Mouse (Mus musculus) kidney, postnatal 36 days (tissue): ENCODE results near the gene Mif4gd.

Experiments used
- DNase-seq, 2 experiments: peaks; one replicate each; pipeline ENCODE4 v3.0.0; 2021 to 2022; ENCODE audit warnings: mixed read lengths in 2 of 2

Gene Mif4gd

DNA sequence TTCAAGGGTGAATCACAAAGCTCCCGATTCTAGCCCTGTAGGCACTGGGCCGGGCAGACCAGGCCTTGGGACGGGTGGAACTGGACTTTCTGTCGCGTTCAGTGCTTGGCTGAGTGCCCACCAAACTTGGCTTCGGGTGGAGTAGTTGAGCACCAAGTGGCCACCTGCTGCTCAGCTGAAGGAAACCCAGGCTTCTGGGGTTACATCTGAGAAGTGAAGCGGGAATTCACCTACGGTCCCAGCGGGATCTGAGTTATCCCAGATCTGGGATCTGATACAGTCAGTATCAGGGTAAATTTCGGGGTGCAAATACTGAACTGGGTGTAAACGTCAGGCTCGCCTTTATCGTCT, 735 bp downstream of the Mif4gd start:
- DNase-seq, result peak; percentile 91 to 96

- DNase-seq, result no peak
These were observed 1.6 kb downstream of the Mif4gd start for GRCm38 (mm10) chr11:115611173-115611572.

DNA sequence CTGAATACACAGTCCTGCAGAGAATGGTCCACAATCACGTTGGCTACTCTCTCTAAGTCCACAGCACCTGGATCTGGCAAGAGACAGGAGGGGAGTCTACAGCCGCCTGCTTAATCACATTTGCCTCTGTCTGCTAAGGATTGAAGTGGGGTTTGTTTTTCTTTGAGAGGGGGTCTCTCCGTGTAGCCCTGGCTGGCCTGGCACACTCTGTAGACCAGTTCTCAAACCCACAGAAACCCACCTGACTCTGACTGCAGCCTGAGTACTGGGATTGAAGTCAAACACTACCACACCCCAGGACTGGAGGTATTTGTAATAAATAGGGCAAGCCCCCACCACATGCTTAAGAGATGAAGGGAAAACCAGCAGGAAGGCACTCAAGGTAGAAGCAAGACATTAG, 3.2 kb downstream of the Mif4gd start:
- no peak for DNase-seq

GRCm38 (mm10) chr11:115608421-115609399, 4.1 kb downstream of the Mif4gd start:
- DNase-seq, result no peak

DNA sequence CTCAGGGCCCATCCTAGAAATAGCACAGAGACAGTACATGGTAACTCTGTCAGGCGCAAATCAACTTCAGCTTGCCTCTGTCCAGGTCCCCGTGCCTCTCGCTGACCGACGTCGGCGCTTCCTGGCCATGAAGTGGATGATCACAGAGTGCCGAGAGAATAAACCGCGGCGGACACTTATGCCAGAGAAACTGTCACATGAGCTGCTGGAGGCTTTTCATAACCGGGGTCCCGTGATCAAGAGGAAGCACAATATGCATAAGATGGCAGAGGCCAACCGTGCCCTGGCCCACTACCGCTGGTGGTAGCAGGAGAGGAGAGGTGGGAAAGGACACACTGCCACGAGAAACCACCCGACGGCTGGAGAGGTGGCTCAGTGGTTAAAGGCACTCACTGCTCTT, 6.0 kb downstream of the Mif4gd start:
- DNase-seq, result no peak

GRCm38 (mm10) chr11:115604304-115604696, 8.5 kb downstream of the Mif4gd start:
- DNase-seq, result peak in 1 of 2 experiments; percentile 60

- peak; percentile 94 to 97 for DNase-seq
These were observed 9.1 kb downstream of the Mif4gd start, which contains the start of the genes Mrps7 and Gga3 for GRCm38 (mm10) chr11:115603476-115604303. Mrps7 (plus strand) TSS chr11:115603925. Gga3 (minus strand) TSS chr11:115604051.

DNA sequence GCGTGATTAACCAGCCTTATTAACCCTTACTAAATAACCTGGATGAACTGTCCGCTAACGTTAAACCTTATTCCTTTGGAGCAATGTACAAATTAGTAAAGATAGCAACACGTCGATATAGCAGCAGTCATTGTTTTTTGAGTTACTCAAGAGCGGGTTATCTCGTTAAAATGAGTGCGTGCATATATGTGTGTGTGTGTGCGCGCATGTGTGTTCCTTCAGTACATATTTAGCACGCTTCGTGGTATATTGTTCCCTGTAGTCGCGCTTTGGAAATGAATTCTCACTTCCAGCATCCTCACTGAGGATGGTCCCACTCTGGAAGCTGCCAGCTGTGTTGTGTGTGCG, 9.7 kb downstream of the Mif4gd start:
- DNase-seq, result no peak

GRCm38 (mm10) chr11:115601174-115601573, 11.6 kb downstream of the Mif4gd start:
- DNase-seq, result no peak

- DNase-seq, result no peak
These were observed 12.0 kb downstream of the Mif4gd start for GRCm38 (mm10) chr11:115600743-115601142.

- DNase-seq, result no peak
These were observed 13.0 kb downstream of the Mif4gd start for GRCm38 (mm10) chr11:115599722-115600121.

GRCm38 (mm10) chr11:115598309-115598708, 14.5 kb downstream of the Mif4gd start:
- no peak for DNase-seq

- no peak for DNase-seq
These were observed 17.6 kb downstream of the Mif4gd start for GRCm38 (mm10) chr11:115595209-115595608.

GRCm38 (mm10) chr11:115590526-115591075, 22.2 kb downstream of the Mif4gd start:
- no peak for DNase-seq

- no peak for DNase-seq
These were observed 24.8 kb downstream of the Mif4gd start for GRCm38 (mm10) chr11:115587984-115588383.

- no peak for DNase-seq
These were observed 26.4 kb downstream of the Mif4gd start for GRCm38 (mm10) chr11:115586403-115586802.

- DNase-seq, result no peak
These were observed 27.1 kb downstream of the Mif4gd start for GRCm38 (mm10) chr11:115585573-115586100.

DNA sequence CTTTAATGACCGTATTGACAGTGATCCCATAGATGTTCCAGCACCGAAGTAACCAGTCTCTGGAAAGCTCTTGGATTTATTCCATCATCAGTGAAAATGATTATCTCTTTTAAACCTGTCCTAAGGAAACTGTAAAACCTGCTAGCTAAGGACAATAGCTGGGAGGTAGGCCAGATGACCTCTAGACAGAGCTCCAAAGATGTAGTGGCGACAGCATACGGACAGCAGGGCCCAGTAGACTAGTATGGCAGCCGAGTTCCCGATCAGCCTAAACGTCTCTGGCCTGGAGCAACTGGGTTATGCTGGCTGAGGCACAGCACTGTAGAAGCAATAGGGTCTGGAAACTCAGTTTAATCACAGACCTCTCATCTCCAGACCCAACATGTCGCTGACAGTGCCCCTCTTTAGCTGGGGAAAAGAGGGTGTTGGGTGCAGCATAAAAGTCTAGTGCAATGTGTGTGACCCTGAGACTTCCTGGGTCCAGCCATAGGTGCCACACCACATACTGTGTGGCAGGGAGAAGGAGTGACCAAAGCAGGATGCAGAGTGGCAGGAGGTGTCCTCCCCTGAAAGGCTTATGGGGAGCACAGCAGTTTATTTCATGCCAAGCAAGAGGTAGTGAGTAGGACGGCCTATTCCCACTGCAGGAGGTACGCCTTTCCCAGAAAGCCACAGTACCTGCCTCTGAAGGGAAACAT, 28.2 kb downstream of the Mif4gd start:
- DNase-seq, result no peak

DNA sequence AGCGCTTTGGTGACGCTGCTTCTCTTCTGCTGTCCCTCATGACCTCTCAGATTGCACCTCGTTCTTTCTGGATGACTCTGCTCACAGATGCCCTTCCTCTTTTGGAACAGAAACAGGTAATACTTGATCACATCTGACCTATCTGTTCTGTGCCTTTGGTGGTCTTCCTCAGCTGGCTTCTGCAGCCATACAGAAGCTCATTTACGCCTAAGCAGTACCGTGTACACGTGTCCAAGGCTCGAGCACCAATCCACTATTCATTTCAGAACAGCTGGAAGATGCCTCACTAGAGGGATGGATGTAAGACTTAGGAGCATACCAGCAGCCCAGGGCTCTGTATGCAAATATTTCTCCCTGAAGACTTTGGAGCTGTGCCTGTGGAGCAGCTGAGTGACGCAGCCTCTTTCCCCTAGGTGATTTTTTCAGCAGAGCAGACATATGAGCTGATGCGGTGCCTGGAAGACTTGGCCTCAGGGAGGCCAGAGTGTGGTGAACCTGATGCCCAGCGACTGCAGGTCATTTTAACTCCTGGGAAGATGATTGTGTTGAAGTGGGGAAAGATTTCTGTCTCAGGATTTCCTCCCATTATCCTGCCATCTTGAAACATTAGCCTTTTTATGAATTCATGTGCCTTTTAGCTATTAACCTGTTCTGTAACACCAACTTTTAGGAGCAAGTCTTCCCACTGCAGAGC, 29.7 kb downstream of the Mif4gd start:
- no peak for DNase-seq

DNA sequence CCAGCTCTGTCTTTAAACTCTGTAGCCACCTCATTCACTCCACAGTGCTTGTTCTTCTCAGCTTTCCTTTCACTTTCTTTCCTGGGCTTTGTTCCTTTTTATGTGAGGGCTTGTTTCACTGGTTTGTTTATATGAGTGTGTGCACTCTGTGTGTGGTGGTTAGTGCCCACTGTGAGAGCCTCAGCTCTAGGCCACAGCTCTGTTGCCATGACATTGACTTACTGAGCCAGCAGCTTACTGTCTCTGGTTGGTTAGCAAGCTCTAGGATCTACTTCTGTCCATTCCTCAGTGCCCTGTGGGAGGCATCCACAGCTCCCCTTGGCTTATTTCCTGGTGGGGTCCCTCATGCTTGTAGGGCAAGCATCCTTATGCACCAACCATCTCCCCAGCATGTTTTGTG, 33.7 kb downstream of the Mif4gd start:
- DNase-seq, result no peak

DNA sequence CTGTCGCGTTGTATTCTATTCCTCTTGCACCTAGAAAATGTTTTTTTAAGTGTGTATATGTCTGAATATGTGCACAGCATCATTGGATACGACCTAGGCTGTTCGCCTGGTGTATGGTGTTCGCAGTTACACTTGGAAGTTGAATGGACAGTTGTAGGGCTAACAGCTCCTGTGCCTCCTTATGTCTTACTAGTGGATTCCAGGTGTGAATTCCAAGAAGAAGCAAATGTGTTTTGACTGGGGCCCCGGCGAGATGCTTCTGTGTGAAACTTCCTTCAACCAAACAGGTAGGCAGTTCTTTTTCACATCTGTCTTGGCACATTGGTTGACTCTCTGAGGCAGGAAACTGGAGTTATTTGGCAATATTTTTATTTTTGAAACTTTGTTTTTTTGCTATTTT, 47.8 kb downstream of the Mif4gd start:
- DNase-seq, result no peak
